In genomic region chr7:38018416-38019368, GRCm38 (mm10) we compare ENCODE assay signal across 8 mouse cellular contexts. TPM values are rescaled to one million over a fixed set of nuclear protein-coding genes. Genes with fewer than 3 reads are reported as not detected.
DNase-seq lines count a peak whose midpoint lies in the region; ATAC-seq lines count a peak whose summit lies in the region.

No protein-coding gene starts in this region.

- H3K4me3 ChIP-seq in brown adipose tissue, adult 24 weeks (ENCODE audit: insufficient read depth, low read depth, low read length): peak overlapping the region; percentile 82
- H3K4me3 ChIP-seq in heart, embryonic 14.5 days (ENCODE audit: control insufficient read depth in 1 of 2, insufficient read depth in 1 of 2, low read depth in 1 of 2, low read length in 2 of 2): peak overlapping the region; percentile 70 to 97
- H3K4me3 ChIP-seq in liver, embryonic 12.5 days: peak overlapping the region; percentile 82

- peaks cover 5% of the 10 kb centered on the region for H3K4me1 ChIP-seq in brown adipose tissue, adult 24 weeks (ENCODE audit: control insufficient read depth, insufficient read depth, insufficient read length, low read length)
- peaks cover 0 to 5% of the 10 kb centered on the region in 2 experiments; a peak in 1 of 4 replicates for H3K4me1 ChIP-seq in heart, embryonic 14.5 days (ENCODE audit: control insufficient read depth in 2 of 2, insufficient read depth in 2 of 2, low read length in 2 of 2)
- peaks cover 27% of the 10 kb centered on the region for H3K4me1 ChIP-seq in liver, embryonic 12.5 days

- no peaks in the 10 kb centered on the region for H3K36me3 ChIP-seq in heart, embryonic 14.5 days (ENCODE audit: control insufficient read depth, insufficient read depth, low read length)
- H3K36me3 ChIP-seq in liver, embryonic 12.5 days: no peaks in the 10 kb centered on the region
- no peaks in the 10 kb centered on the region; the same call in 1 of the 2 replicates for H3K36me3 ChIP-seq in splenic B cell, adult 2 months (ENCODE audit: control insufficient read depth, insufficient read depth, low read length, poor library complexity, severe bottlenecking)

- no peaks in the 10 kb centered on the region for H3K9me3 ChIP-seq in heart, embryonic 14.5 days (ENCODE audit: control insufficient read depth, low read length)
- H3K9me3 ChIP-seq in liver, embryonic 12.5 days (replicated peaks): no peaks in the 10 kb centered on the region

- DNase-seq in CD4-positive, CD25-positive, alpha-beta regulatory T cell, adult 2 months (ENCODE audit: low read depth, low spot score): peak; percentile 86
- peak; percentile 44 for DNase-seq in fibroblast of lung, adult 2 months (ENCODE audit: low read depth)
- peak; percentile 83 for DNase-seq in kidney, postnatal 14 days
- peak; percentile 87 for DNase-seq in naive thymus-derived CD4-positive, alpha-beta T cell, adult 2 months (ENCODE audit: low read depth)
- DNase-seq in splenic B cell, adult 2 months (ENCODE audit: low read depth, low spot score): peak; percentile 79

- H3K27me3 ChIP-seq in heart, embryonic 14.5 days (ENCODE audit: control insufficient read depth, insufficient read depth, low read length): no peaks in the 10 kb centered on the region
- H3K27me3 ChIP-seq in liver, embryonic 12.5 days (replicated peaks): no peaks in the 10 kb centered on the region
- H3K27me3 ChIP-seq in splenic B cell, adult 2 months (ENCODE audit: control insufficient read depth, insufficient read depth, low read length, poor library complexity, severe bottlenecking): no peaks in the 10 kb centered on the region

- under 1% methylated on average over 65 of the region's 67 CpGs for WGBS in heart, embryonic 14.5 days
- WGBS in liver, embryonic 12.5 days (ENCODE audit: insufficient replicate concordance): under 1% methylated on average over 67 of the region's 67 CpGs

- peak overlapping the region; percentile 52 for H3K27ac ChIP-seq in brown adipose tissue, adult 24 weeks (replicated peaks; ENCODE audit: low read depth, low read length)
- H3K27ac ChIP-seq in heart, embryonic 14.5 days (replicated peaks in 1 of 2; ENCODE audit: control insufficient read depth in 1 of 2, insufficient read depth in 1 of 2, low read depth in 2 of 2, low read length in 2 of 2): peak overlapping the region; percentile 80 to 84
- peak overlapping the region; percentile 83 for H3K27ac ChIP-seq in liver, embryonic 12.5 days

- peak; percentile 74 for ATAC-seq in heart, embryonic 14.5 days (ENCODE audit: insufficient number of reproducible peaks, insufficient read depth, low FRiP score, low read depth)
- peak; percentile 78 for ATAC-seq in liver, embryonic 12.5 days

- peak overlapping the region; percentile 74 for H3K4me2 ChIP-seq in heart, embryonic 14.5 days (ENCODE audit: low read length)
- peak overlapping the region; percentile 89 for H3K4me2 ChIP-seq in liver, embryonic 12.5 days

- H3K9ac ChIP-seq in heart, embryonic 14.5 days (ENCODE audit: low read length): peak overlapping the region; percentile 83
- peak overlapping the region; percentile 86 for H3K9ac ChIP-seq in liver, embryonic 12.5 days

RNA-seq across cellular contexts. Expression of gene Uri1, which starts 4.7 kb away (rescaled TPM):
- 21.0 and 21.2 TPM in 2 replicates for polyA plus RNA-seq in brown adipose tissue, adult 24 weeks (2012; ENCODE audit: insufficient read depth, insufficient read length, missing spikeins)
- 33.6 and 33.9 TPM in 2 replicates for polyA plus RNA-seq in heart, embryonic 14.5 days (2014; fragmentation: Nextera tagmentation; extraction: Ambion mirVana)
- polyA plus RNA-seq in liver, embryonic 12.5 days (2016; fragmentation: Nextera tagmentation; extraction: Ambion mirVana): 26.1 and 28.2 TPM in 2 replicates

Comparison
In these comparisons a context has a peak if more than half of its experiments do, and no peak if none do; other contexts are left out.
1. Peak in every context shown above with its lines: DNase-seq, ATAC-seq, H3K4me3 ChIP-seq and H3K27ac ChIP-seq.